Mouse (Mus musculus) kidney, postnatal 36 days (tissue): ENCODE measurements at regions not wholly inside any gene's neighbourhood (a gene's known extent, or its start where the extent isn't known, plus 50 kb on each side); places are given as distances from the start of the nearest gene placed in this dataset.

ENCODE experiments used
- DNase-seq, 2 experiments: peaks; one replicate each; pipeline ENCODE4 v3.0.0; 2021 to 2022; ENCODE audit warnings: mixed read lengths in 2 of 2

GRCm38 (mm10) chr10:117896911-117897643 is 51.2 kb upstream of the Rap1b start:
- DNase-seq: peak; percentile 55 to 64

DNA sequence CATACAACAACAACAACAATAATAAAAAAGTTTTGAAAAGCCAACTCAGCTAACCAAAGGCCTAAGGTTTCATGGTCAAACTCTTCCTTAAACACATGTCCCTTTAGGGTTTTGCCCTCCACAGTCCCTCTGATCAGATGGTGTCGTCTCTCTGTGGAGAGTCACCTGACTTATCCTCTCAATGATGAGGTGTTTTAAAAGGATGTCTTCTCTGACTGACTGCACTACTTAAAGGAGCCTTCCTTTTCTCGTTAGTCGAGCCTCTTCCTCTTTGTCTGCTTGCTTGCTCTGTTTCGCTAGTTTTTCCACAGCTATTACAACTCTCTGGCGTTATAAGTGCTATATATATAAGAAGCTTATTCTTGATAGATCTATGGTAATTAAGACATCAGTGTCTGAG is 51.9 kb upstream of the Rap1b start:
- DNase-seq: no peak

DNA sequence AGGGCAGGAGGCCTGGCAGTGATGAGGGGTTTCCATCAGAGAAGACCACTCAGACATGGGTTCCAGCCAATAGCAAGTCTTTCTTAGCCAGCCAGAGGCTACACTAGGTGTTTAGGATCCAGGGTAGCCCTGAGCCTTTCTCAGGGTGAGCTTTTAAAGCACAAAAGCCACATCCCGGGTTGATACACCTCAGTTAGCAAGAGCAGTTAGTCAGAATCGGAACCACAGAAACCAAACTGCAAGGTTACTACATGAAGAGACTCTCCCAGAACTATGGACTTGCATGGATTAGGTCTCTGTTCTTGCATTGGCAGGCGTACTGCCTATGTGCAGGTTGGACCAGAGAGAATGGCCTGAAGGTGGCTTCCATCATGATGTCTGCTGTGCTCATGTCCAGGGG is 52.6 kb upstream of the Rap1b start:
- DNase-seq: no peak

DNA sequence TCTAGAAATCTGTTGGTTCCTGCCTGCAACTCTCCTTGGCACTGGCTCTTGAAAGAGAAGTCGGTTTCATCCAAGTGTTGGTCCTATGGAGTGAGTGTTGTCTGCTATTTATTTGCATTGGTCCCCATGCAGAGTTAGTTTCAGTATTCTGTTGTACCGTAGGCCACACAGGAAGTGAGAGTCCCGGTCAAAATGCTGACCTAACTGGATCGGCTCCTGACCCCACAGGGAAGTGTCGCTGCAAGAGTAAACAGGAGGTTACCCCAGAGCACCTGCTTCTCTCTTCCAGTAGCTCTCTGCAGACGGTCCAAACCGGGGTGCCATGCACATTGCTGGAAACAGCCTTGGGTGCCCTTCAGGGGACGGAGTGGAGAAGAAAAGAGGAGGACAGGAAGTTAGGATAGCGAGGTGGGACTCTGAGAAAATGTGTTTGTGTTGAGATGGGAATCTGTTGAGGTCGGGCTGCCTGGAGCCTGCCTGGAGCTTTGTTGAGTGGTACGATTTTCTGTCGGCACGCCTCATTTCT is 53.6 kb upstream of the Rap1b start:
- peak; percentile 42 to 49 for DNase-seq

DNA sequence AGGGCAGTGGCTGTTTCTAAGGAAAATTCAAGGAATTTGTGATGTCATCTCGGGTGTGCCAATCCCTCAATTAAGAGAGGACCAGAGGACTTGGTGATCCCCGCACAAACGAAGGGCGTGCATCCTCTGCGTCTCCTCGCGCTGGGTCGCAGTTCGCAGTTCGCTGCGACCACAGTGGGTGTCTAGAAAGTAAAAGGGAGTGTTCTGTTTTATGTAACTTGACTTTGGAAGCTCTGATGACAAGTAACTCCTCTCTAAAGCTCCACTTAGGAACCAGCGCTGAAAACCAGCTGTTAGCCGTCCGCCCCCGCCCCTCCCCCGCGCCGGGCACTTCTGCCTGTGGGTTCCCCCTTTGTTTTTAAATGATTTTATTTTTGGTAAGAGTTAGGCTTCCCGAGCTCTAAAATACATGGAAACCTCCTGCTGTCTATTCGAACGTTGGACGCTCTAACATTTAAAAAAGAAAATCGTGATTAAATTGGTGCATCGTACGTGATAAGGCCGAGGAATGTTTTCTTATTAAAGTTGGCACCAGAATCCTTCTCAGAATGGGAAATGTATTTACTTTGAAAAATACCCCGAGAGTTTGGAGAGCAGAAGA is 59.9 kb upstream of the Rap1b start:
- DNase-seq: peak; percentile 19 to 61

GRCm38 (mm10) chr10:117906267-117906811 is 60.5 kb upstream of the Rap1b start:
- peak; percentile 66 to 68 for DNase-seq

GRCm38 (mm10) chr10:117908079-117908675 is 62.3 kb upstream of the Rap1b start:
- no peak for DNase-seq

DNA sequence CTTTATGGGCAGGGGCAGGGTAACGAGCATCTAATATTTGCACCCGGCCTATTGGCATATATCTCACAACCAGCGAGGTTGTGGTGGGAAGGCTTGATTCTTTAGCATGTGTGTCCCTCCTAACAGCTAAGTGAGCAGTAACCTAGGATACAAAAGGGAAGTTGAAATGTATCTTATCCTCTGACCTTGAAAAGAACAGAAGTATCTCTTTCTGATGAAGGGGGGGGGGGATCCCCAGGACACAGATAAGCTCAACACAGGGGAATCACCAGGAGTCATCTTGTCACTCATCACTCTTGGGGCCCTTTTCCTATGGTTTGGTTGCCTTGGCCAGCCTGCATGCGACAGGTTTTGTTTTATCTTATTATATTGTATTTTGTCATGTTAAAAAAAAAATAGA is 63.3 kb upstream of the Rap1b start:
- no peak for DNase-seq

- DNase-seq: no peak
Observed at GRCm38 (mm10) chr10:117909811-117910239, 64.0 kb upstream of the Rap1b start.

- DNase-seq: no peak
Observed at GRCm38 (mm10) chr10:117910426-117910825, 64.6 kb upstream of the Rap1b start.

GRCm38 (mm10) chr10:117915011-117915735 is 69.3 kb upstream of the Rap1b start:
- no peak for DNase-seq

DNA sequence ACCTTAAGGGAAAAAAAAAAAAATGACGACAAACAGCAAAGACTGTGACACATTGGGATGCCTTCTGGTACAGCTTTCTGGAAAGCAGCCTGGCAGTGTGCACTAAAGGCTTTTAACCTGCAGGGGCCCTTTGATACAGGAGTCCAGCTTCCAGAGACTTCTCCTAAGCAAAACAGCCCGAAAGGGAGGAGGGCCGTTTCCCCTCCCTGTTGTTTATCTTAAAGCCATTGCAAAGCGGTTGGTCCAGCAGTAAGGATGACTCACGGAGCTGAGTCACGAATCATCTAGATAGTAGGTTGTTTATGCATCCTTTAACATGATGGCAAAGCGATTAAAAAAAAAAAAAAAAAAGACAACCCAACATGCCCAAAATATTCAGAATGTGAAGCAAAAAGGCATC is 70.4 kb upstream of the Rap1b start:
- no peak for DNase-seq

- no peak for DNase-seq
Observed at GRCm38 (mm10) chr10:117917870-117918269, 72.0 kb upstream of the Rap1b start.

DNA sequence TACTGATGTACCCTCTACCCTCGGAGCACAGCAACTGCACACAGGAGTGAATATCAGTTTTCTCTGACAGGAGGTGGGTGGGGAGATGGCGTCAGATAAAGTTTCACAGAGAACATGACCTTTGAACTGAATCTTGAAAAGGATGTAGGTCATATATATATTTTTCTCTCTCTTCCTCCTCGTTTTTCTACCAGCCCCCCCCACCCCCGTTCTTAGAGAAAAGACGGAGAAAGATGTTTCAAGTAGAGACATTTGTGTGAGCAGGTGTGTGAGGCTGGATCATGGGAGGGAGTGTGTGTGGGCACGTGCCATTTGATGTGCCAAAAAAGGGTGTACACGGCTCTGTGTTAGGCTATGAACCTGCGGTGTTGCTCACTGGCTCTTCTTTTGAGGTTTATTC is 72.8 kb upstream of the Rap1b start:
- DNase-seq: no peak

DNA sequence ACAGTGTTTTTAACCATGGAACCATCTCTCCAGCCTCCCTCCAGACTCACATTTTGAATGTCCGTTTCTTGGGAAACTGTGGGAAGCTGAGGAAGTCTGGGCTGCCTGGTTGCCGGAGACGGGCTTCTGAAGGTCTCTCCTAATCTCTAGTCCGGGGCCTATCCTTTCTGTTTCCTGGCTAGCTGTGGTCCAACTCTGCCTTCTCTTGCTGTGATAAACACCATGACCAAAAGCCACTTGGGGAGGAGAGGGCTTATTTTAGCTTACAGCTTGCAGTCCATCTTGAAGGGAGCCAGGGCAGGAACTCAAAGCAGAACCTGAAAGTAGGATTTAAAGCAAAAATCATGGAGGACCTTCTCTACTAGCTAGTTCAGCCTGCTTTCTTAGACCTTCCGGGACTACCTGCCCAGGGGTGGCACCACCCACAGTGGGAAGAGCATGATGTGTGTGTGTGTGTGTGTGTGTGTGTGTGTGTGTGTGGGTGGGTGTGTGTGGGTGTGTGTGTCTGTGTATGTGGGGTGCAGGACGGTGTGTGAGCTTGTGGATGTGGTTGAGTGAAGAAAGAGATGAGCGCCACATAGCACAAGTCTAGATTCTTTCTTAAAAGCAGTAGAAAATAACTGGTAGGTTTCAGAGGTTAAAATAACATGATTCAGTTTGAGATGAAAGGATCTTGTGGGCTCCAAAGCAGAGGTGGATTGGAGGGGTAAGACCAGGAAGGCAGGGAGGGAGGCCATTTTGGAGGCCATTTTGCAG is 73.5 kb upstream of the Rap1b start:
- no peak for DNase-seq

- no peak for DNase-seq
Observed at GRCm38 (mm10) chr10:117925186-117925585, 79.4 kb upstream of the Rap1b start.

DNA sequence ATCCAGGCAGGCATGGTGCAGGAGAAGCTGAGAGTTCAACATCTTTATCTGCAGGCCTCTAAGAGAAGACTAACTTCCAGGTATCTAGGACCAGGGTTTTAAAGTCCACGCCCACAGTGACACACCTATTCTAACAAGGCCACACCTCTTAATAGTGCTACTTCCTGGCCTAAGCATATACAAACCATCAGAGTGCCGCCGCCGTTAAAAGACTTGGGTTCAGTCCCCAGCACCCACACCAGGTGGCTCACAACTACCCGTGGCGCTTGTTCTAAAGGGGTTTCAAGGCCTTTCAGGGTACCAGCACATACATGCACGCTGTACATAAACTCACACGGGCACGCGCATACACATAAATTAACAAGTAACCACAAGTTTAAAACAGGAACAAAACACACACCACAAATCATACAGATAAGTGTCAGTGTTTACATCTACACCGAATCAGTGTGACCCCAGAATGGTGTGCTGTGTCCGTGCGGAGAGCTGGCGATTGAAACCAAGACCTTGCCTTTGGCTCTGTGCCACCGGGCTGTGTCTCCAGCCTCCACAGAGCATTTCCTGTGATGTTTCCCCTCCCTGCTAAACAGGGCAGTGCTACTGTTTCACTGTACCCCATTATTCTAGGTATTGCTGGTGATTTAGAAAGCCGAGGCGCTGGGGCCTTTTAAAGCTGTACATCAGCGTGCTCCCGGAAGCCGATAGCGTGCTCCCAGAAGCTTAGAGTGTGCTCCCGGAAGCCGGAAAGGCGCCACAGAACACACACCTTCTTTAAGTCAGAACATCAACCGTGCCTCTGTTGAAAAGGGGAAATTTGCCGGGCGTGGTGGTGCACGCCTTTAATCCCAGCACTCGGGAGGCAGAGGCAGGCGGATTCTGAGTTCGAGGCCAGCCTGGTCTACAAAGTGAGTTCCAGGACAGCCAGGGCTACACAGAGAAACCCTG is 80.0 kb upstream of the Rap1b start:
- peak; percentile 40 to 70 for DNase-seq

GRCm38 (mm10) chr10:117928998-117929397 is 83.2 kb upstream of the Rap1b start:
- no peak for DNase-seq

DNA sequence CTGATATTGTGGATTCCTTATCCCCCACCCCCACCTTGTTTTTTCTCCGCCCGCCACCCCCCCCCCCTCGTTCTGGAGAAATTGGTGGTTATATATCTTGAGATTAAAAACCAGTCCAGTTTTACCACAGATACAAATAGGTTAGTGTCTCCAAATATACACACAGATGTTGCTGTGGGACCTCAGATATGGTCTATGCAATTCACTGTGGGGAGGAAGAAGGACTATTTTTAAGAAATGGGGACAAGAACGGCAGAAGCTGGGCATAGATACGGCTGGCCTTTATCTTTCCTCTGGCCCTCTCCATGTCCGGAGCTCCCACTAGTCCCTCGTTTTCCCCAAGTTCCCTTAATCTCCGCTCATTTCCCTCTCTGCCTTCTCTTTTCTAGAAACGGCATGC is 89.0 kb upstream of the Rap1b start:
- DNase-seq: no peak

GRCm38 (mm10) chr10:117938717-117939116 is 92.9 kb upstream of the Rap1b start:
- DNase-seq: no peak
